Mouse (Mus musculus) olfactory bulb, adult 2 months (tissue): ENCODE results near the gene 9530003J23Rik. TPM values are rescaled to one million over a fixed set of nuclear protein-coding genes. Genes with fewer than 3 reads are reported as not detected.

ENCODE experiments used
- H3K27ac ChIP-seq: fragments of 200-500 bp; 2 replicates; pipeline ENCODE4 v1.5.1; 2012; ENCODE audit warnings: low read depth, low read length; ENCODE audit not compliant: insufficient read depth
- H3K4me1 ChIP-seq: fragments of 200-500 bp; 2 replicates; pipeline ENCODE4 v1.6.1; 2012; ENCODE audit warnings: low read length; ENCODE audit not compliant: control insufficient read depth, insufficient read depth
- H3K4me3 ChIP-seq: fragments of 200-500 bp; 2 replicates; pipeline ENCODE4 v1.5.1; 2012; ENCODE audit warnings: mild to moderate bottlenecking, low read depth, low read length, moderate library complexity; ENCODE audit not compliant: insufficient read depth
- CTCF ChIP-seq: fragments of 200-500 bp; IDR thresholded peaks from 2 replicates; pipeline ENCODE4 v1.5.1; 2012; ENCODE audit warnings: low read depth, mild to moderate bottlenecking, low read length, moderate library complexity; ENCODE audit not compliant: insufficient read depth
- POLR2A ChIP-seq: fragments of 200-500 bp; IDR thresholded peaks from 2 replicates; pipeline ENCODE4 v1.6.1; 2012; ENCODE audit warnings: mild to moderate bottlenecking, low read depth, low read length, moderate library complexity; ENCODE audit not compliant: insufficient read depth
- WGBS: fragments of 180-500 bp; shearing (Covaris S2); methylation state at CpG from one replicate; pipeline ENCODE4 v1.1.7; 2018; 5-methylcytosine and 5-hydroxymethylcytosine counted together
- polyA plus RNA-seq: library from polyadenylated mRNA; stranded (reverse); fragments of >200 nt; gene quantifications from 2 replicates; pipeline ENCODE4 v1.2.4, GENCODE M21; 2012; ENCODE audit warnings: low replicate concordance; ENCODE audit not compliant: missing spikeins, insufficient read depth, insufficient read length

Gene 9530003J23Rik
- polyA plus RNA-seq, 1 experiment: not detected

DNA sequence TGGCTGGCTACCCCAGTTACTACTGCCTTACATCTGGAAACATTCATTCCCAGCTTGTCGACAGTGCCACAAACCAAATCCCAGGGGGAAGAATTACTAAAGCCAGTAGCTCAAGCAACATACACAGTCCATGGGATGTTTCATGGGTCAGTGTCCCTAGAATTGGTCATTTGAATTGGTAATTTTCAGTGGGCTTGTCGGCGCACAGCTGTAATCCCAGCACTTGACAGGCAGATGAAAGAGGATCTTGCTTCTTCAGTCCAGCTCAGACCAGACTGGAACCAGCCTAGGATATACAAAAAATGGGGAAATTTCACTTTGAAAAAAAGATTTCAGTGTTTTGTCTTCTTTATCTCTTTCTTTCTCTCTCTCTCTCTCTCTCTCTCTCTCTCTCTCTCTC lies 38.8 kb downstream of the 9530003J23Rik start:
- no peaks in the 10 kb centered on the region; the same call in 1 of the 2 replicates for H3K4me1 ChIP-seq
- 78% methylated on average over 3 of the region's 3 CpGs for WGBS
- no peak overlapping the region for H3K27ac ChIP-seq
- no peak overlapping the region for H3K4me3 ChIP-seq
- TF ChIP-seq POLR2A: no peak
- no peak for TF ChIP-seq CTCF

DNA sequence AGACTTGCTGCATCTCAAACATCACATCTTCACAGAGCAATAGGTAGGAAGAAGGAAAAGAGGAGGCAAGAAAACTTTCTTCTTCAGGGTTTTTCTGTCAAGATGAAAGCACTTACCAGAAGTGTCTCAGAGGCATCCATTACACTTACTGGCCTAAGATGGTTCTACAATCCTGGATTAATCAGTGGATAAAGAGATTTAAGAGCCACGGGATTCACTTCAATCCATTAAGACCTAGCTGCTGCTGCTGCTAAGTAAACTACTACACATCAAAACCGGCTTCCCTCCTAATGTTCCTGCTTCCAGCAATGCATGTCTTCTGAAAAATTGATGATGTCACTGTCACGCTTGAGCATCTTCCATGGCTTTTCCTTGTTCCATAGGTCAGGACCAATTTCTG lies 41.8 kb downstream of the 9530003J23Rik start:
- TF ChIP-seq POLR2A (no peak), CTCF (no peak)
- WGBS: 91% methylated on average over 3 of the region's 3 CpGs
- Histone ChIP-seq H3K4me1 (no peaks in the 10 kb centered on the region; the same call in 1 of the 2 replicates), H3K4me3 (no peak overlapping the region), H3K27ac (no peak overlapping the region)

- 99% methylated on average over 4 of the region's 4 CpGs for WGBS
- no peak overlapping the region for H3K4me3 ChIP-seq
- no peaks in the 10 kb centered on the region; the same call in 1 of the 2 replicates for H3K4me1 ChIP-seq
- no peak for TF ChIP-seq POLR2A
- TF ChIP-seq CTCF: no peak
- H3K27ac ChIP-seq: no peak overlapping the region
Measured at GRCm38 (mm10) chr10:117195748-117196147, 42.8 kb downstream of the 9530003J23Rik start.

GRCm38 (mm10) chr10:117195005-117195404 lies 43.5 kb downstream of the 9530003J23Rik start:
- no peak overlapping the region for H3K4me3 ChIP-seq
- no peak overlapping the region for H3K27ac ChIP-seq
- 93% methylated on average over 12 of the region's 12 CpGs for WGBS
- H3K4me1 ChIP-seq: no peaks in the 10 kb centered on the region; the same call in 1 of the 2 replicates
- TF ChIP-seq POLR2A (no peak), CTCF (no peak)

DNA sequence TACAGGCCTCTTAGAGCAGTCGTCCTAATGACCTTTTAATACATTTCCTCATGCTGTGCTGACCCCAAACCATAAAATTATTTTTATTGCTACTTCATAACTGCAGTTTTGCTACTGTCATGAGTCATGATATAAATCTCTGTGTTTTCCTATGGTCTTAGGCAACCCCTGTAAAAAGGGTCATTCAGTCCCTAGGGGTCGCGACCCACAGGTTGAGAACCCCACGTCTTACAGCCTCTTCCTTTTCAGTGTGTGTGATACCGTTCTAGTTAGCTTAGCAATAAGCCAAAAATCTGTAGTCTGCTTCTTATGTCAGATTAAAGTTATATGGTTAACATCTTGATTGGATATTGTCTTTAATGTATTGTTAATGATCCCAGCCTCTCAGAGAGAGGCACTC lies 45.1 kb downstream of the 9530003J23Rik start:
- 90% methylated on average over 5 of the region's 5 CpGs for WGBS

DNA sequence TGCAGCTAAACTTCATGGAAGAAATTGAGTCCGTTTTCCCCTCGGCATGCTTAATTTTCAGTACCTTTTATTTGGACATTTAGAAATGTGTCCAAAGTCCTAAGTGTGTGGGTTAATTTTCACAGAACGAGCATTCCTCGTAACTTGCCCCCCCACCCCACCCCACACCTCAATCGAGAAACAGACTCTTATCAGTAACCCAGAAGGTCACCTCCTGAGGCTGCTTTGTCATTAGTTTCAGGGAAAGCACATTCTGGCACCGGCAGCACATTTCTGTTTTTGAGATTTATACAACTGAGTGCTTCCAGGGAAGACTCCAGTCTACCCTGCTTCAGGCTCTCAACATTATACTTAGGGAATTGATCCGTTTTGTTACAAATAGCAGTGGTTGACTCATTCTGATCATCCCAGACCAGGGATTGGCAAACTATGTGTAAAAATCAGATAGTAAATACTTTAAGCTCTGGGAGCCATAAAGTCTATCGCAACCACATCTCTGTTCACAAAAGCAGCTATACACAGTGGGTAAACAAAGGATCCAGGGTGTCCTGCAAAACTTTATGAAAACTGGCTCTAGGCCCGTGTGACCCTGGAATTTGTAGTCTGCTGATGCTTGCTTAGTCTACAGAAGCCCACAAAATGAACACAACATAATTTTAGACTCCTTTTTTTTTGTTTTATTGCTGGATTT lies 53.0 kb downstream of the 9530003J23Rik start:
- WGBS: 58% methylated on average over 9 of the region's 9 CpGs
- TF ChIP-seq CTCF: no peak
- no peak for TF ChIP-seq POLR2A
- H3K4me1 ChIP-seq: no peaks in the 10 kb centered on the region
- no peak overlapping the region for H3K27ac ChIP-seq
- H3K4me3 ChIP-seq: no peak overlapping the region

More for the DNA sequence above, 45.1 kb downstream of the 9530003J23Rik start:
- Histone ChIP-seq H3K27ac (no peak overlapping the region), H3K4me1 (no peaks in the 10 kb centered on the region; the same call in 1 of the 2 replicates), H3K4me3 (no peak overlapping the region)
- TF ChIP-seq CTCF (no peak), POLR2A (no peak)

Other genes with a start within 250 kb of the 9530003J23Rik start
- gene Lrrc10, start 193.4 kb downstream of the 9530003J23Rik start, polyA plus RNA-seq: not detected in 2 replicates
- not detected in 2 replicates for gene Cct2, start 174.9 kb downstream of the 9530003J23Rik start, polyA plus RNA-seq
- gene Frs2, start 90.2 kb downstream of the 9530003J23Rik start, polyA plus RNA-seq: not detected in 2 replicates
- 578 TPM in 1 of 2 replicates, not detected in the other for gene Yeats4, start 14.2 kb downstream of the 9530003J23Rik start, polyA plus RNA-seq
- not detected in 2 replicates for gene Lyz2, start 43.6 kb upstream of the 9530003J23Rik start, polyA plus RNA-seq
- gene Lyz1, start 54.2 kb upstream of the 9530003J23Rik start, polyA plus RNA-seq: not detected in 2 replicates
- 57.5 and 328 TPM in 2 replicates for gene Cpsf6, start 141.3 kb upstream of the 9530003J23Rik start, polyA plus RNA-seq